Mouse (Mus musculus): Measurements from ENCODE around the gene Slc10a1. TPM values are rescaled to one million over a fixed set of nuclear protein-coding genes. Genes with fewer than 3 reads are reported as not detected.

Slc10a1 gene
- polyA plus RNA-seq (2014; fragmentation: Nextera tagmentation; extraction: Ambion mirVana), result 0.47 and 0.78 TPM in 2 replicates

DNA sequence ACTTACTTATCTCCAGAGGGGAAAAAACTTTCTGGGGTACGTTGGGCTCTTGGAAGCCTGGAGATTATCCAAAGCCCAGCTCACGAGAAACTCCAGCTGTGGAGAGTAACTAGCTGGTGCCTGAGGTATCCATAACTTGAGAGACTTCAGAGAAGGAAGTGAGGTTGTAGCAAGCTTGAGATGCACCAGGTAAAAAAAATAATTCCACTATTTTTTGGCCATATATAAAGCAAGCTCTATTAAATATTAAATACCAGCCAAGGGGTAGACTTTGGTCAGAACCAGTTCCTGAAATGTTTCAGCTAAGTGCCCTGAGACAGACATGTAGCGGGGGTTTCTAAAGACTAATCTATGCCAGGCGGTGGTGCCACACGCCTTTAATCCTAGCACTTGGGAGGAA, at the start of gene Slc10a1:
Slc10a1 (minus strand) TSS at position 101 of the 400 bp plus-strand sequence.
- Histone ChIP-seq H3K27me3 (ENCODE audit: control insufficient read depth, insufficient read depth, low read length) (no peaks in the 10 kb centered on the region), H3K27ac (replicated peaks; ENCODE audit: low read depth, low read length) (no peak within 1 kb of the TSS), H3K36me3 (ENCODE audit: control insufficient read depth, insufficient read depth, low read length) (no peaks in the 10 kb centered on the region), H3K4me1 (ENCODE audit: control insufficient read depth, insufficient read depth, low read length) (no peaks in the 10 kb centered on the region), H3K4me2 (ENCODE audit: low read depth, severe bottlenecking) (no peak within 1 kb of the TSS), H3K9ac (ENCODE audit: low read length) (no peak within 1 kb of the TSS), H3K4me3 (ENCODE audit: low read depth, low read length) (no peak within 1 kb of the TSS), H3K9me3 (ENCODE audit: control insufficient read depth, low read length) (no peaks in the 10 kb centered on the region)
- WGBS, result 89% methylated on average over 5 of the region's 5 CpGs
- DNase-seq (ENCODE audit: low spot score), result no peak
- ATAC-seq (ENCODE audit: insufficient number of reproducible peaks, low FRiP score, low TSS enrichment, low read depth), result no peak

GRCm38 (mm10) chr12:81017624-81018023, 49.1 kb upstream of the Slc10a1 start:
- no peak overlapping the region for H3K9ac ChIP-seq (ENCODE audit: low read length)
- 92% methylated on average over 12 of the region's 12 CpGs for WGBS
- H3K27ac ChIP-seq (replicated peaks; ENCODE audit: low read depth, low read length), result no peak overlapping the region
- H3K4me1 ChIP-seq (ENCODE audit: control insufficient read depth, insufficient read depth, low read length), result no peaks in the 10 kb centered on the region
- DNase-seq (ENCODE audit: low spot score), result no peak
- H3K36me3 ChIP-seq (ENCODE audit: control insufficient read depth, insufficient read depth, low read length), result no peaks in the 10 kb centered on the region
- no peaks in the 10 kb centered on the region for H3K27me3 ChIP-seq (ENCODE audit: control insufficient read depth, insufficient read depth, low read length)
- no peaks in the 10 kb centered on the region for H3K9me3 ChIP-seq (ENCODE audit: control insufficient read depth, low read length)
- H3K4me2 ChIP-seq (ENCODE audit: low read depth, severe bottlenecking), result no peak overlapping the region
- no peak for ATAC-seq (ENCODE audit: insufficient number of reproducible peaks, low FRiP score, low TSS enrichment, low read depth)
- no peak overlapping the region for H3K4me3 ChIP-seq (ENCODE audit: low read depth, low read length)

- 82% methylated on average over 11 of the region's 11 CpGs for WGBS
- ATAC-seq (ENCODE audit: insufficient number of reproducible peaks, low FRiP score, low TSS enrichment, low read depth) (no peak), DNase-seq (ENCODE audit: low spot score) (no peak)
- Histone ChIP-seq H3K4me2 (ENCODE audit: low read depth, severe bottlenecking) (no peak overlapping the region), H3K9me3 (ENCODE audit: control insufficient read depth, low read length) (no peaks in the 10 kb centered on the region), H3K9ac (ENCODE audit: low read length) (no peak overlapping the region), H3K27me3 (ENCODE audit: control insufficient read depth, insufficient read depth, low read length) (no peaks in the 10 kb centered on the region), H3K4me1 (ENCODE audit: control insufficient read depth, insufficient read depth, low read length) (peaks cover 13% of the 10 kb centered on the region), H3K36me3 (ENCODE audit: control insufficient read depth, insufficient read depth, low read length) (no peaks in the 10 kb centered on the region), H3K4me3 (ENCODE audit: low read depth, low read length) (no peak overlapping the region), H3K27ac (replicated peaks; ENCODE audit: low read depth, low read length) (no peak overlapping the region)
Measured at GRCm38 (mm10) chr12:81013496-81013895, 45.0 kb upstream of the Slc10a1 start.

- DNase-seq (ENCODE audit: low spot score) (no peak), ATAC-seq (ENCODE audit: insufficient number of reproducible peaks, low FRiP score, low TSS enrichment, low read depth) (no peak)
- H3K36me3 ChIP-seq (ENCODE audit: control insufficient read depth, insufficient read depth, low read length), result no peaks in the 10 kb centered on the region
- H3K27ac ChIP-seq (replicated peaks; ENCODE audit: low read depth, low read length), result no peak overlapping the region
- no peak overlapping the region for H3K4me3 ChIP-seq (ENCODE audit: low read depth, low read length)
- H3K4me2 ChIP-seq (ENCODE audit: low read depth, severe bottlenecking), result no peak overlapping the region
- WGBS, result 88% methylated on average over 2 of the region's 2 CpGs
- H3K9ac ChIP-seq (ENCODE audit: low read length), result no peak overlapping the region
- no peaks in the 10 kb centered on the region for H3K9me3 ChIP-seq (ENCODE audit: control insufficient read depth, low read length)
- H3K27me3 ChIP-seq (ENCODE audit: control insufficient read depth, insufficient read depth, low read length), result no peaks in the 10 kb centered on the region
- H3K4me1 ChIP-seq (ENCODE audit: control insufficient read depth, insufficient read depth, low read length), result peaks cover 13% of the 10 kb centered on the region
Measured at GRCm38 (mm10) chr12:81011994-81012393, 43.5 kb upstream of the Slc10a1 start.

- DNase-seq (ENCODE audit: low spot score), result peak; percentile 65
- no peaks in the 10 kb centered on the region for H3K9me3 ChIP-seq (ENCODE audit: control insufficient read depth, low read length)
- H3K36me3 ChIP-seq (ENCODE audit: control insufficient read depth, insufficient read depth, low read length), result no peaks in the 10 kb centered on the region
- no peaks in the 10 kb centered on the region for H3K27me3 ChIP-seq (ENCODE audit: control insufficient read depth, insufficient read depth, low read length)
- 0% methylated on average over 3 of the region's 3 CpGs for WGBS
- H3K4me2 ChIP-seq (ENCODE audit: low read depth, severe bottlenecking), result peak overlapping the region; percentile 8; the same call in 1 of the 2 replicates
- peak; percentile 80 for ATAC-seq (ENCODE audit: insufficient number of reproducible peaks, low FRiP score, low TSS enrichment, low read depth)
- no peak overlapping the region for H3K9ac ChIP-seq (ENCODE audit: low read length)
- no peak overlapping the region for H3K27ac ChIP-seq (replicated peaks; ENCODE audit: low read depth, low read length)
- H3K4me3 ChIP-seq (ENCODE audit: low read depth, low read length), result no peak overlapping the region
- peaks cover 13% of the 10 kb centered on the region for H3K4me1 ChIP-seq (ENCODE audit: control insufficient read depth, insufficient read depth, low read length)
Measured at GRCm38 (mm10) chr12:81009813-81010212, 41.3 kb upstream of the Slc10a1 start.

GRCm38 (mm10) chr12:81002841-81003635, 34.5 kb upstream of the Slc10a1 start:
- ATAC-seq (ENCODE audit: insufficient number of reproducible peaks, low FRiP score, low TSS enrichment, low read depth) (no peak), DNase-seq (ENCODE audit: low spot score) (peak; percentile 55)
- Histone ChIP-seq H3K27ac (replicated peaks; ENCODE audit: low read depth, low read length) (peak overlapping the region; percentile 45; the same call in 1 of the 2 replicates), H3K4me3 (ENCODE audit: low read depth, low read length) (no peak overlapping the region), H3K9me3 (ENCODE audit: control insufficient read depth, low read length) (no peaks in the 10 kb centered on the region), H3K27me3 (ENCODE audit: control insufficient read depth, insufficient read depth, low read length) (no peaks in the 10 kb centered on the region), H3K36me3 (ENCODE audit: control insufficient read depth, insufficient read depth, low read length) (no peaks in the 10 kb centered on the region), H3K9ac (ENCODE audit: low read length) (no peak overlapping the region), H3K4me2 (ENCODE audit: low read depth, severe bottlenecking) (peak overlapping the region; percentile 17), H3K4me1 (ENCODE audit: control insufficient read depth, insufficient read depth, low read length) (peaks cover 16% of the 10 kb centered on the region)
- WGBS, result 4% methylated on average over 13 of the region's 13 CpGs

DNA sequence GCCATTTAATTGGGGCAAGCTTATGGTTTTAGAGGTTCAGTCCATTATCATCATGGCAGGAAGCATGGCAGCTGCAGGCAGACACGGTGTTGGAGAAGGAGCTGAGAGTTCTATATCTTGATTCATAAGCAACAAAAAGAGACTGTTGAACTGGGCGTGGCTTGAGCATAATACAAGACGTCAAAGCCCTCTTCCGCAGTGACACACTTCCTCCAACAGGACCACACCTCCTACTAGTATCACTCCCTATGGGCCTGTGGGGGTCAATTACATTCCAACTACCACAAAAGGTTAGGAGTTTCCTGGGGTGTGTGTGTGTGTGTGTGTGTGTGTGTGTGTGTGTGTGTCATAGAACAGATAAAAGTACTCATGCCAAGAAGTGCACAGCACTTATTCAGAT, 32.4 kb upstream of the Slc10a1 start:
- Histone ChIP-seq H3K9me3 (ENCODE audit: control insufficient read depth, low read length) (no peaks in the 10 kb centered on the region), H3K9ac (ENCODE audit: low read length) (no peak overlapping the region), H3K4me1 (ENCODE audit: control insufficient read depth, insufficient read depth, low read length) (peaks cover 16% of the 10 kb centered on the region), H3K27me3 (ENCODE audit: control insufficient read depth, insufficient read depth, low read length) (no peaks in the 10 kb centered on the region), H3K4me2 (ENCODE audit: low read depth, severe bottlenecking) (no peak overlapping the region), H3K27ac (replicated peaks; ENCODE audit: low read depth, low read length) (no peak overlapping the region), H3K36me3 (ENCODE audit: control insufficient read depth, insufficient read depth, low read length) (no peaks in the 10 kb centered on the region), H3K4me3 (ENCODE audit: low read depth, low read length) (no peak overlapping the region)
- DNase-seq (ENCODE audit: low spot score) (no peak), ATAC-seq (ENCODE audit: insufficient number of reproducible peaks, low FRiP score, low TSS enrichment, low read depth) (no peak)
- 88% methylated on average over 4 of the region's 4 CpGs for WGBS

GRCm38 (mm10) chr12:80998528-80999221, 30.2 kb upstream of the Slc10a1 start:
- Histone ChIP-seq H3K9ac (ENCODE audit: low read length) (0 out of 2 replicates have a peak overlapping the region, but pooled peaks have one; percentile 37), H3K4me1 (ENCODE audit: control insufficient read depth, insufficient read depth, low read length) (peaks cover 16% of the 10 kb centered on the region), H3K27ac (replicated peaks; ENCODE audit: low read depth, low read length) (peak overlapping the region; percentile 1; the same call in 1 of the 2 replicates), H3K4me2 (ENCODE audit: low read depth, severe bottlenecking) (peak overlapping the region; percentile 34), H3K27me3 (ENCODE audit: control insufficient read depth, insufficient read depth, low read length) (no peaks in the 10 kb centered on the region), H3K36me3 (ENCODE audit: control insufficient read depth, insufficient read depth, low read length) (no peaks in the 10 kb centered on the region), H3K9me3 (ENCODE audit: control insufficient read depth, low read length) (no peaks in the 10 kb centered on the region), H3K4me3 (ENCODE audit: low read depth, low read length) (peak overlapping the region; percentile 10; the same call in 1 of the 2 replicates)
- ATAC-seq (ENCODE audit: insufficient number of reproducible peaks, low FRiP score, low TSS enrichment, low read depth) (0 out of 2 replicates have a peak, but pooled peaks have one; percentile 69), DNase-seq (ENCODE audit: low spot score) (peak; percentile 67)
- 5% methylated on average over 33 of the region's 33 CpGs for WGBS

Data from limb, embryonic 11.5 days (tissue).